Mouse (Mus musculus) heart, postnatal 36 days (tissue): ENCODE results near the gene 4933405L10Rik. TPM values are rescaled to one million over a fixed set of nuclear protein-coding genes. Genes with fewer than 3 reads are reported as not detected.

ENCODE experiments used
- DNase-seq, 2 experiments: peaks; one replicate each; pipeline ENCODE4 v3.0.0; 2021 to 2022
- intact Hi-C: fragments of 180-260 bp; cut with DNase I; formaldehyde crosslinking; loops from one replicate; pipeline ENCODE4 v1.15.1; 2025
- total RNA-seq, 2 experiments: library from RNA; stranded (reverse); gene quantifications; 2 replicates each; pipeline ENCODE4 v1.2.3; 2021

4933405L10Rik gene
- total RNA-seq, 2 experiments from 2014 or later, result not detected

GRCm38 (mm10) chr8:105739216-105739615 lies 31.8 kb downstream of the 4933405L10Rik start:
- intact Hi-C loops, result no loop called here
- DNase-seq, result no peak

GRCm38 (mm10) chr8:105743301-105743700 lies 35.8 kb downstream of the 4933405L10Rik start:
- intact Hi-C loops, result no loop called here
- DNase-seq, result no peak

- peak; percentile 39 to 59 for DNase-seq
- intact Hi-C loops, result no loop called here
These were observed 43.2 kb downstream of the 4933405L10Rik start for GRCm38 (mm10) chr8:105750606-105751005.

- no peak for DNase-seq
- intact Hi-C loops, result no loop called here
These were observed 46.5 kb downstream of the 4933405L10Rik start for GRCm38 (mm10) chr8:105753916-105754315.

GRCm38 (mm10) chr8:105754688-105755087 lies 47.2 kb downstream of the 4933405L10Rik start:
- no peak for DNase-seq
- intact Hi-C loops, result no loop called here

GRCm38 (mm10) chr8:105757796-105758276 lies 50.4 kb downstream of the 4933405L10Rik start:
- intact Hi-C loops, result loop anchor here (2.0 kb wide), 1 partner anchor 43 kb away; no protein-coding TSS in a partner anchor
- DNase-seq, result no peak

GRCm38 (mm10) chr8:105758277-105759108 lies 51.0 kb downstream of the 4933405L10Rik start, which contains the start of gene Gfod2:
Gene Gfod2, minus strand, starts transcription at chr8:105758664.
- DNase-seq, result peak; percentile 98 to 99
- intact Hi-C loops, result loop anchor here (2.0 kb wide), 1 partner anchor 44 kb away; no protein-coding TSS in a partner anchor

Other genes with a start within 250 kb of the 4933405L10Rik start
- gene Tppp3, start 236.1 kb upstream of the 4933405L10Rik start, total RNA-seq, result 10 to 100 TPM; 43.3 to 45.7 TPM
- gene Zdhhc1, start 210.8 kb upstream of the 4933405L10Rik start, total RNA-seq, result 10 to 100 TPM; 14.5 to 14.9 TPM
- not detected for gene Hsd11b2, start 188.9 kb upstream of the 4933405L10Rik start, total RNA-seq
- gene Atp6v0d1, start 141.6 kb upstream of the 4933405L10Rik start, total RNA-seq, result 10 to 100 TPM; 51.7 to 53.4 TPM
- gene Ripor1, start 102.4 kb upstream of the 4933405L10Rik start, total RNA-seq, result 10 to 100 TPM; 53.0 to 53.8 TPM
- gene Ctcf, start 71.1 kb upstream of the 4933405L10Rik start, total RNA-seq, result 10 to 100 TPM; 40.0 to 43.0 TPM
- gene Agrp, start 70.3 kb upstream of the 4933405L10Rik start, total RNA-seq, result not detected
- gene Carmil2, start 21.4 kb upstream of the 4933405L10Rik start, total RNA-seq, result under 1 TPM; 0.27 to 0.31 TPM
- gene Acd, start 6.6 kb upstream of the 4933405L10Rik start, total RNA-seq, result 10 to 100 TPM; 11.7 to 12.3 TPM
- 1 to 10 TPM; 7.7 to 8.5 TPM for gene Pard6a, start 6.5 kb upstream of the 4933405L10Rik start, total RNA-seq
- gene Enkd1, start 555 bp downstream of the 4933405L10Rik start, total RNA-seq, result 1 to 10 TPM; 1.3 to 2.2 TPM
- gene Gfod2, start 51.0 kb downstream of the 4933405L10Rik start, total RNA-seq, result 1 to 10 TPM; 4.0 to 4.1 TPM
- gene Ranbp10, start 119.7 kb downstream of the 4933405L10Rik start, total RNA-seq, result 10 to 100 TPM; 19.8 TPM
- not detected for gene Tsnaxip1, start 120.1 kb downstream of the 4933405L10Rik start, total RNA-seq
- 1 to 10 TPM; 2.0 to 2.6 TPM for gene Cenpt, start 145.6 kb downstream of the 4933405L10Rik start, total RNA-seq
- 10 to 100 TPM; 26.5 to 28.3 TPM for gene Thap11, start 147.5 kb downstream of the 4933405L10Rik start, total RNA-seq
- 10 to 100 TPM; 33.0 to 42.4 TPM for gene Nutf2, start 152.9 kb downstream of the 4933405L10Rik start, total RNA-seq
- gene Edc4, start 173.2 kb downstream of the 4933405L10Rik start, total RNA-seq, result 10 to 100 TPM; 24.2 to 26.3 TPM
- 1 to 10 TPM in 1 of 2 experiments, under 1 TPM in 1; 0.49 to 1.1 TPM for gene Nrn1l, start 185.9 kb downstream of the 4933405L10Rik start, total RNA-seq
- 10 to 100 TPM; 15.1 to 17.2 TPM for gene Pskh1, start 192.8 kb downstream of the 4933405L10Rik start, total RNA-seq
- gene Ctrl, start 226.2 kb downstream of the 4933405L10Rik start, total RNA-seq, result under 1 TPM in 1 of 2 experiments, not detected in 1; 0.43 TPM
- gene Psmb10, start 230.8 kb downstream of the 4933405L10Rik start, total RNA-seq, result 10 to 100 TPM; 63.6 to 72.7 TPM
- gene Lcat, start 235.7 kb downstream of the 4933405L10Rik start, total RNA-seq, result 1 to 10 TPM; 1.0 to 1.1 TPM